Mouse (Mus musculus): ENCODE measurements at regions not wholly inside any gene's neighbourhood (a gene's known extent, or its start where the extent isn't known, plus 50 kb on each side); places are given as distances from the start of the nearest gene placed in this dataset.

DNA sequence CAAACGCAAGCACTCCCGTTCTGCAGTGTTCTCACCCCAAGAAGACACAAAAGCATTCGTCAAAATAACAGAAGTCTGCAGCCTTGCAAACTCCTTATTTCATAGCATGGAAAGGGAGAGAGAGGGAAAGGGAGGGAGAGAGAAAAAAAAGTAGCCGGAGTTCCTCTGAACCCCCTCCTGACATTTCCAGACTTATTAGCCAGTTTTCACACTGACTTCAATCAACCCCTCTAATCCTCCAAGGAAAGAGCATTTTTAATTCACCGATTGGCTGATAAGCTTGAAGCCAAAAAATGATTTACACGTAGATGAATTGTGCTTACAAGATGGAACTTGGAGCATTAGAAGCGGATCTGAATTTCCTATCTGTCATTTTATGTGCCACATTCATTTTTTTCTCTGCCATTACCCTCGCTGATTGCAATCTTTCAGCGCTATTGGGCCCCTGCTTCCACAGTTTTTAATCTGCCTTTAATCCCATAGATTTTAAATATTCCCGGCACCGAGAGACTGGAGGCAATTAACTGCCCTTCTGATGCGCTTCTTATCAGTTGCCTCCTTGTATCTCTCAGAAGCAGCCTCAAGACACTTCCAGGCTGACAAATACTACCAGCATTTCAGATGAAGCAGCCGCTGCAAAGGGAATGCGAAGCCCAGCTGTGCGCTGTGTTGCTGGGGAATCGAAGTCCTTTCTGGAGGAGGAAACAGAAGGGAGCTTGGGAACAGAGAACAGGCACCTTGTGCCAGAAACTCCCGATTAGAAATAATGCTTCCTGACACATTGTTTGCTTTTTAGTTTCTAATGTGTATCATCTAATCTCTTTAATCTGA, 447.7 kb upstream of the 4930412O13Rik start:
- no peak for ATAC-seq (replicated peaks; ENCODE audit: poor library complexity, severe bottlenecking)

DNA sequence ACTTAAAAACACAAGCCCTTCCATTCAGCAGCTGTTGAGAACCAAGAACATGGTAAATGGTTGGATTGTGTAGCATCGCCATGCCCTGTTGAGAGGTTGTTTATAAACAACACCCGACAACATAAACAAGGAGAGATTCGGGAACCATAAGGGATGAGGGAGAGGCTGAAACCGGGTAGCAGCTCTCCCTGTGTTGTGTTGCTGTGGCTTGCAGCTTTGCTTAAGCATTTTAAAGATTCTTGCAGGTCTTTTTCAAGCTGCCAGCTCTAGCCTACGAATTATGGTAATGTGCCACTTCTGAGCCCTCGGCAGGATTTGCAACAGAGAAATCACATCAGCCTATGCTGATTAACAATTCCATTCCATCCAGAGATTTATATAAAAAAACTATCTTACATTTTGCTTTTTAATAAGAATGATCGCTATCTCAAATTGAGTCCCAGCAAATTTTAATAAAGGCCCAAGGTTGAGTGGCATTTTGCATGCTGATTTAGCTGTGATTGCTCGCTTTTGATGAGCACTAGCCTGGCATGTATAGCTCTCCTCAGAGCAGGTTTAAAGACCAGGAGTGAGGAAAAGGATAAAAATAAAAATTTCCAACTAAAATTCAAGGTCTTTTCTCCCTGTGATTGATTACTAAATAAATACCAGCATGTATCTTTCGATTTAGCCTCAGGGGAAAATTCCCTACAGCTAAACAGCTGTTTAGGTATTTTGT, 445.7 kb upstream of the 4930412O13Rik start:
- no peak for ATAC-seq (replicated peaks; ENCODE audit: poor library complexity, severe bottlenecking)

DNA sequence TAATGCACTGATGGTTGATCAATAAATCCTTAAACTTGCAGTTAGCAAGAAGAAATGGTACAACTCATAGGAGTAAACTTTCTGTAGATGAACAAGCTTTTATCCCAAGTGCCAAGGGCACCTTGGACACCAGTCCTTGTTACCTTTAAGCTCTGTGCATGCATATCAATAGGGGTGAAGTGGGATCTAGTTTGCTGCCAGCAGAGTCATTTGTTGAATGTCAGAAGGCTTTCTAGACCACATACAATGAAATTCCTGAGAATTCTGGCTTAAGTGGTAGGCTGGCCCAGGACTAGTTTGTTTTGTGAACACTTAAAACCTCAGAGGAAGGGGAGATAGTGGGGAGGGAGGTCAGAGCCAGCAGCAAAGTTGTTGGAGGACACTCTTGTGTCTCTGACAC, 437.9 kb upstream of the 4930412O13Rik start:
- ATAC-seq (replicated peaks; ENCODE audit: poor library complexity, severe bottlenecking) = no peak

DNA sequence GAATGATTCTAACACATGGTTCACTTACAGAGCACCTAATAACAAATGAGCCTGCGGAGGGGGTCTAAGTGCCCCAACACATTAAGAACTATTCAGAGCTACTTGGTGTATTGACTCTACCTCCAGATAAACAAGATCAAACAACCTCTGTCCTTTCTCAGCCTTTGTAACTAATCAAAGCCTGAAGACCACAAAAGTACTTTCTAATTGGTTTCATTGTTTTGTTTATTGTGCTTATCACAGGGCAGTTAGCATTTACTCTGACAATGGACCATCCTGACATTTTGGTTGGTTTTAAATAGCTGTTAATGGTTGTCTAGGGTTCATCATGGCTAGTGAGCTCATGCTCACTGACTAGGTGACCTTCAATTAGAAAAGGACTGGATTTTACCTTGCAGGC, 435.2 kb upstream of the 4930412O13Rik start:
- ATAC-seq (replicated peaks; ENCODE audit: poor library complexity, severe bottlenecking) = no peak

DNA sequence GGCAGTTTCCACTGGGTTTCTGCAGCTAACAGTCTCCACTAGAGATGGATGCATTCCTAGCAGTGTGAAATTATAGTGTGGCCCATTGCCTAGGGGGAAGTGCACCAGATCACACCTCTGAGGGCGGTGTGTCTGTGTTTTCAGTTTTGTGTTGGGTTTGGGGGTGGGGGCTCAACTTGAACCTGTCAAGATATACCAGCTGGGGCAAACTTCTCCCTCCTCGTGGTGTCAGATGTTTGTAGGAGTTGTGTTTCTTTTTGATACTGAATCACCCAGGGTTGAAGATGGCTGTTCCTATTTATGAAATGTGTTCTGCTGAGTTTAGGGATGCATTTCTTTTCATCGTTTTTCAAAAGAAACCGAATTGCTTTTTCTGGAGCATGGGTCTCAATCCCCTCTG, 416.6 kb upstream of the 4930412O13Rik start:
- ATAC-seq (replicated peaks; ENCODE audit: poor library complexity, severe bottlenecking) = no peak

DNA sequence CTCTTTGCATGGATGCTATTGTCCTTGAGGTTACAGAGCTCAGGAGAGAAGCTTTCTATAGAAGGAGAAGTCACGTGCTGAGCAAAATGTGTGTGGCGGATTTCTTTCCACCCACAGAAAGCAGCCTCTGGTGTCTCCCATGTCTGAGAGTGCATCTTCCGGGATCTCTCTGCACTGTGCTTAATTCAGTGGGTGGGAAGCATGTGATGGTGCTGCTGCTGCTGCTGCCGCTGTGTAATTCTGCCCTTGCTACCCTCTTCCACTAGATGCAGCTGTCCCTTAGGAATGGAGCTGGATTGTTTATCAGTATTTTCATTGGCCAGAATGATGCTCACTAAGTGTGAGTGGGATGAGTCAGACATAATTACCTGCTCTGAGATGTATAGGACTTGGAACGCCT, 416.2 kb upstream of the 4930412O13Rik start:
- ATAC-seq (replicated peaks; ENCODE audit: poor library complexity, severe bottlenecking) = no peak

DNA sequence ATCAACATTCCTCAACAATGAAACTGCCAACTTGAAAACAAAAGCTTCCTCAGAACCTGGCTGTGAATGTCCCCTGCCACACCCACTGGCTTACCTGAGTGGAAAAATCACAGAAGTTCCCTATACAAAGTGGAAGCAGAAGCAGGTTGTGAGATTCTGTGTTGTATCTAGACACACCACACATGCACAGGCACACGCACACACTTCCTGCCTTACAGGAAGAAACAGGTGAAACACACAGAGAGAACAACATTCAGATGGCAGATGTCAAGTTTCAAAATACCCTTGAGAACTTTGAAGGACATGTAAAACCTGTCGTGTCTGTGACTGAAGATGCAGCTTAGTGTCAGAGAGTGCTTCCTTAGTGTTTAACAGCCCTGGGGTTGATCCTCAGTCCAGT, 413.5 kb upstream of the 4930412O13Rik start:
- no peak for ATAC-seq (replicated peaks; ENCODE audit: poor library complexity, severe bottlenecking)

DNA sequence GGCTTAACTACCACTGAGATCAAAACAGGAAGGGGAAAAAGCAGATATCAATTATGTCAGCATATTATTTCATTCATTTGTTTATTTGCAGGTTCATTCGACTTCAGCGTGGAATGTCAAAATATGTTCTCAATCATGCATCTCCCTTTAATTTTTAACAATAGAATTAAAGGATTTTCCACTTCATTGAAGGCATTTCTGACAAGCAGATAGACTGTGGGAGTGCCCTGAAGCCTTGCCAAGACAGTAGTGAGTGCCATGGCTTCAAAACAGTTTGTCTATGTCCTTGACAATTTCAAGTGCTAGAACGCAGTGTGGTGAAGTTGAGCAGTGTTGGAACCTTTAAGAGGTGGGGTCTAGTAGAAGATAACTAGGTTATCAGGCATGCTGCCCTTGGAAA, 412.4 kb upstream of the 4930412O13Rik start:
- ATAC-seq (replicated peaks; ENCODE audit: poor library complexity, severe bottlenecking) = no peak

DNA sequence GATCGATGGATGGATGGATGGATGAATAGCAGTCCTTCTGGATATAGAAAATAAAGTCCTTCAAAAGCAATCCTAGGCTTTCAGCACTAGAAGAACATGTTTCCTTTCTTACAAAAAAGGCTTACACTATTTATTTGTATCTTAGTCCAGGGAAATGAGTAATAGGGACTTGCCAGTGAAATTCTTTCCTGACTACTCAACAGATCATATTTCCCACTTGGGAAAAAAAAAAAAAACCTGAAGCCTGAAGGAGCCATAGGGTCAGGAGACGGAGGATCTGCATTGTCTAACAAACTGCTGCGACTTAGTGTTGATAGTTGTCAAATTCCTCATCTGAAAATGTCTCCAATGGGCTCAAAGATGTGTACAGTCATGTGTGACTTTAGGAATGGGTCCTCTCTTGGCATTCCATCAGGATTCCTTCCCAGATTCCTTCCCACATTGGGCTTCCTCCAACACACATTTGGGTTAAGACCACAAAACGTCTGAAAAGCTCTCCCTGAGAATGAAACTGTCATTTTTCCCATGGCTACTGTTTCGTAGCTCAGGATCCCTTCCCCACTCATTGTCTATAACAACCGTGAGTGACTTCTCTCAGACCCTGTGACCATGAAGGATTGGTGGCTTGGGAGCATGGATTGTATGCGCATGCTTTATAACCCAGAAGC, 399.2 kb upstream of the 4930412O13Rik start:
- no peak for ATAC-seq (replicated peaks; ENCODE audit: poor library complexity, severe bottlenecking)

DNA sequence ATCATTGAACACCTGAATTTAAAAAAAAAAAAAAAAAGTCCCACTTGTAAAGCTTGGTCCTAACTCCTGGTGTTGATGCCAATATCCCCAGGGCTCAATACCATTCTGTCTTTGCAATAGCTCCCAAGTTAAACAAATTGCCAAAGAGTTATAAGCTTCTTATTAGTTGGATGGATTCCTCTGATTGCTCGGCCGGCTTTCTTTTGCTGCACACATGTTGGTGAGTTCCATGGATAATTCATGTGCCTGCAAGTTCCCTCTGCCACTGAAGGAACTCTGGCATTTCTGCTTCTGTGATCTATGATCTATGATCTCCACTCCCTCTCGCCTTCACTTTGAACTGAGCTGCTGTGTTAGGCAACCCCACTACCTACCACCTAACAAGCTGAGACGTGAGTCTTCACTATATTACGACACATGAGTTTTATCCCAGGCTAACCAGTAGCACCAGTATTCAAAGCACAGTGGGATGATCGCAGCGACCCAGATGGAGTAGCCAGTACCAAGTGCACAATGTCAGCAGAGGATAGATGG, 393.6 kb upstream of the 4930412O13Rik start:
- ATAC-seq (replicated peaks; ENCODE audit: poor library complexity, severe bottlenecking) = no peak

DNA sequence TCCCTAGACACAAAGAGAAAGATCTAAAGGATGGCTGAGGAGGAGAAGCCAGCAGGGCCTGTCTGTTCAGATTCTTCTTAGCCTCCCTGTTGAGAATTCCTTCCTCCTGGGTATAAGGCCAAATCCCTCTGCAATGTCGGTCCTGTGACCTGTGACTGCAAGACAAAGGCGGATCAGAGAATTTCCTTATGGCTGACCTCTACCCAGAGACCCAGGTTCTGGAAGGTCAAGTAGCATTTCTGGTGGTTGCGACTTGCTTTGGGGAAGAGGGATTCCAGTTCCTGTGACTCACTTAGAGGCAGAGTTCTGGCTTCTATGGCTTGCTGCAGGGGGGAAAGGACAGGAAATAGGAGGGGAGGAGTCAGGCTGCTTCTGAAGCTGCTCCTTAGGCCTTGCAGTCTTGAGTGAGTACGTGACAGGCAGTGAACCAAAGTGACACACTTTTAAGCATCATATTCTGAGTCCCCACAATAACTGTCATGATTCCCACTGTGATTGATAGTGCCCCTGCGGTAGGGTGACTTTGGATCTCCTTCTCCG, 387.4 kb upstream of the 4930412O13Rik start:
- no peak for ATAC-seq (replicated peaks; ENCODE audit: poor library complexity, severe bottlenecking)

DNA sequence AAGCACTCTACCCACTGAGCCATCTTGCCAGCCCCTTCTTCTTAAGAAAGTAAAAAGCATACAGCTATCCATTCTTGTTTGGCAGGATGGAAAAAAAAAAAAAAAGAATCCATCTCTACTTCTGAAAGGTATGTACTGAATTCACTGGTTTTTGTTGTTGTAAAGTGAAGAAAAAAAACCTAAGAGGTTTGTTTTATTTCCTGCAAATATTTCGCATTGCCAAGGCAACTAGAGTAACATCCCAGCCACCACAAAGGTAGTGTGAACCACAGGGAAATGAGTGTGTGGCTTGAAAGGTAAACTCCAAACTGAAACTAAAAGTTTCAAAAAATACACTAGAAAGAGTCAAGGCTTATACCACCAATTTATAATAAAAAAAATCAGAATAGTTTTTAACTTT, 361.0 kb upstream of the 4930412O13Rik start:
- ATAC-seq (replicated peaks; ENCODE audit: poor library complexity, severe bottlenecking) = no peak

DNA sequence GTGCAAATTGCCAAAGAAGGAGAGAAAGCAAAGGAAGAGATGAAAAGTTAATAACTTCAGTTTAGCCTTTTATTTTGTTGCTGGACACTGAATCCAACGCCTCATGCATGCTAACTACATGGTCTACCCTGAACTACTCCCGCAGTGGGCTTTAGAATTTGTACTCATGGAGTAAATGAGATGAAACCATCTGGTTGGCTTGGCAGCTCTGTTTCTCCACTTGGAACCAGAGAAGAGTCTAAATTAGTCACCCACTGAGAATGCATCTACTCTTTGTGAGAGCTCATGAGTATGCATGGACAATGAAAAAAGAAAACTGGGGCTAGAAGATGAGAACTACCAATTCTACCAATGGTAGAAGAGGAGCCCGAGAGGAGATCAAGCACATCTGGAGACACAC, 355.1 kb upstream of the 4930412O13Rik start:
- ATAC-seq (replicated peaks; ENCODE audit: poor library complexity, severe bottlenecking) = no peak

DNA sequence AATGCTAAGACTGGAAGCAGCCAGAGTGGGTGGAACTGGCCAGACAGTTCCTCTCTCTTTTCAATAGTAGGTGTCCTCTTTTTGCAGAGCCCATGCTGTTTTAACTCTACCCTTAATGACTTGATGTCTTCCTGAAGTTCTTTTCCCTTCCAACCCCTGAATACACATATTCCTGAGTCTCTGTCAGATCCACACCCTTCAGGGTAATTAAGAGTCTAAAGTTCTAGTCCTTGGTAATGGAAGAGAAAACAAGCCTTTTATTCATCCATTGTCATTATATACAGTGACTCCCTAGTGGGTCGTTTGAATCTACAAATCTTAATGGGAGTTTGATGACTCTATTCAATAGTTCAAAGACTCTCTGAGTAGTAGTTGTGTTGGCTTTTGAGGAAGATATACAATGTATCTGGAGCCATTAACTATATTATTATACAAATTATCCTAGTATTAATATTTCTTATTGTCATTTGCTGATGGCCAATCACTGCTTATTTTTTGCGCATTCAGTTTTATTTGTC, 345.9 kb upstream of the 4930412O13Rik start:
- ATAC-seq (replicated peaks; ENCODE audit: poor library complexity, severe bottlenecking) = no peak

DNA sequence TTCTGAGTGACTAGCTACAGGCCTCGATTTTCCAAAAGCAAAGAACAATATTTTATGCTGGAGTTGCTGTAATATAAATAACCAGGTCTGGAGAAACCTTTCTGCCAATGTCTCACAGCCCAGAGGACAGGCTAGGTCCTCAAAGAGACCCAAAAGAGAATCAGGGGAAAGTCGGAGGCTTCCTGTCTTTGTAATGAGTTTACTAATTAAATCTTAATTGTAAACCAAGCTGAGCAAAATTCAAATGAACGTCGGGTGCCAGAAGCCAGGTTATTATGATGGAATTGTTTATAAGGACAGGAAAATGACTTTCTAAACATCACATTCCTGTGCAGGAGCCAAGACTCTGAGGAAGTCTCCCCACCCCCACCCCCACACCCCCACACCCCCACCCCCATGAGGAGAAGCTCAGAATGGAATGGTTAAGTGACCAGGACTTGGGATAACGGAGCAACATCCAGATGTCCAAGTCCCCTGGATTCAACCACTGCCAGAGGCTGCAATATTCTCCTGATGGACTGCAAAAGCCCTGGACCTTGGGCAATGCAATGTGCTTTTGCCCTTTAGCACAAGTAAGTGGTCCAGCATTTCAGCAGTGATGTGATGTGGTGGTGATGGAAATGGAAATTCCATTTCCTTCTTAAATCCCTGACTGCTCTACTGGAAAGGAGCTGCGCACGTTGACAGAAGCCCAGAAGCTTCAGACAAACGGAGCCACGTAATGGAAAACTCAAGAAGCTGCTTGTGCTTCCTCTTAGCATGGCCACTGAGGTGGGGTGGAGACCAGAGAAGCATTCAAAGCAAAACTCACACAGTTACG, 333.1 kb upstream of the 4930412O13Rik start:
- no peak for ATAC-seq (replicated peaks; ENCODE audit: poor library complexity, severe bottlenecking)

DNA sequence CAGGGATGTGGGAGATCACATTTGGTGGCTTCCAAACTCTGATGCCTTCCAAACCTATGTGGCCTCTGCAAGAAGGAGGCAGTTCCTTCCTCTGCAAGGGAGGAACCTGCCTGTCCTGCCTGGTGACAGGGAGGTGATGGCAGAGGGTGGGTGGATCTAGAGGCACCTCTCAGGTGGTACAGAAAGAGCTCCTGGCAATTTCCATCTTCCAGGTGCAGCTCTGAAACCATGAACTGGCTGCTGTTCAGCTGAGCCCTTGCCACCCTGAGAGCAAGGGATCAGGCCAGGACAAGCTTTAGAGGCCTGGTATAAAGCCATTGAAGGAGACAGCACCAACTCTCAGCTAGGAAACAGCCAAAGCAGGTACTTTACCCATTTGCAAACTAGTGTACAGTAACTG, 327.7 kb upstream of the 4930412O13Rik start:
- no peak for ATAC-seq (replicated peaks; ENCODE audit: poor library complexity, severe bottlenecking)

DNA sequence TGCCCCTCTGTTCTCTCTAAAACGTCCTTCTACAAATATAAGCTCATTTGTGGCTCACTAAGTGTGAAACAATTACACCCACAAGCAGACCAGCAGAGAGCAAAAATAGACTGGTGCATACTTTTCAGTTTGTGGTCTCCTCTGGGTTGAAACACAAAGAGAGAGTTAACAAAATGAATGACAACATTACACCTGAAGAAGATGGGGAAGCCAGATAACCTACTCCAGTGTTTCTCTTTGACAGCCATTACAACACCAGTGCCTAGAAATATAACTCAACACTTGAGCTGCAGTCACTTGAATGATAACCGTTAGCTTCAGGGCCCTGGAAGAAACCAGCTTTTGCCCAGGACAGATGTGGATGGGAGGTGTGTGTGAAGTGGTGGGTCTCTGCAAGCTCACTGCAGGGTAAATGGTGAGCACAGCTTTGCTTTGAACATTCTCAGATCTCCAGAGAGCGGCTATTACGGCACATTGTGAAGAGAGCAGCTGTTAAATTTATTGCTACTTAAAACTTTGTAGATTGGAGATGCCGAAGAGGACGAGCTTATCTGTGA, 316.5 kb upstream of the 4930412O13Rik start:
- no peak for ATAC-seq (replicated peaks; ENCODE audit: poor library complexity, severe bottlenecking)

DNA sequence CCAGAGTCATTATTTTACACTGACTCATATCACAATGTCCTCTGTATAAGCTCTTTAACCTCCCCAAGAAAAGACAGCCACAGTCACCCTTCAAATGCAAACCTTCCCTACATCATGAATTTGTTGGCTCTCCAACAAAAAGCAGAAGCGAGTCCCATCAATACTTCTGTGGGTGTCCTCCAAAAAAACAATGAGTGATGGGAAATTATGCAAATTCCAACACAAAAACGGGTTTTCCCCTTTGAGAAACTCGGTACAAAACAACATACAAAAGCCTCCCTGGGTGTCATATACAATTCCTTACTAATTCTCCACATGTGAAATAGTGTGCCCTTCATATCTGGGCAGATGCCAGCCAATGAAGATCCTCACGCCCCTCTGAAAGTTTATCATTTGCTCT, 311.8 kb upstream of the 4930412O13Rik start:
- ATAC-seq (replicated peaks; ENCODE audit: poor library complexity, severe bottlenecking) = no peak

DNA sequence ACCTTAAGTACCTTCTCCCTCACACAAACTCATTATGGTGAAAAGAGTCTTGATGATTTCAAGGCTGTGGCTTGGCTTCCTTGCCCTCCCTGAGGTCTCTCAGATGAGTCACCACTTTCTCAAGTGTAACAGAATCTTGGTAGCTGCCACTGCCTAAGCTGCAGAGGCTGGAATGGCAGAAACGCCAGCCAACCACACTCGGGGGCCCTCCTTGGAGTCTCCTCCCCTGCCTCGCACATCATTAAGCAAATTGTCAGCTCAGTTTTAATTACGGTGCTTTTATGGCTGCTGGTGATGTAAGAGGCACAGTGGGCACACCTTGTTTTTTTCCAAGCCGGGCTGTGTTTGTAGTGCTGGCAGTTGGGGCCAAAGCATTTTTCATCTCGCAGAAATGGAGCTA, 306.9 kb upstream of the 4930412O13Rik start:
- no peak for ATAC-seq (replicated peaks; ENCODE audit: poor library complexity, severe bottlenecking)
